Mouse (Mus musculus): ENCODE results near the gene Btrc.

Gene Btrc

DNA sequence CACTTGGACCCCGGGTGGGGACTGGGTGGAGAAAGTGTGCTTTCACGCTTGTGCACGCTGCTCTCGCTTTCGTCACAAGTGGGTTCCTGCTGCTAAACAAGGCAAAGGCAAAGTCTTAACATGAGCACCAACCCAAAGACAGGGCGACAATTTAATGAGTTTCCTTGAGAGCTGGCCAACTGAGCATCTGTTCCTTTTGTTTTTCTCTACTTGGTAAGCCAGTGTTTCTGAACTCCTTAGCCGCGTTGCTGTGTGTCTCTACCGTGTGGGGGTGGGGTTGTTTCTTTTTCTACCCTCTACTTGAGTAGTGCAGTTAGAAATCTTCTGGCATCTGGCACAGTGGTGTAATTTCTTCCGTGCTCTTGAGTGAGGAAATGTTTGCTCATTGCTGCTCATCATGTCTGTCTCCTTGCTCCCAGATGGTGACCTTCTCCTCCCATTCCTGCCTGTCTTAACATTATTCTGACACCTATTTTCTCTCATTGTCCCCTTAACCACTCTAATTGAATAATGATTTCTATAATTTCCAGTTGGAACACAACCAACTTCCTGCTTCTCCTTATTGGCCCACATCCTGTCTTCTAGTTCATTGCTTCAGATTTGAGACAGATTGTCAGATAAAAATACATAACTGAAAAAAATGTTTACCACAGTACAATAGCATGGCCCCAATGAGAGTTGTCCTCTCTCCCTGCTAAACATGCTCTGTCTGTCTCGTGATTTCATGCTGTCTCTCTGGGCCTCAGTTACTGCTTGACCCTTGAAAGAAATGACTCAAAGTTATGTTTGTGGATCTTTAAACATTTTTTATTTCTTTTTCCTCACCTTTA lies 109.4 kb downstream of the Btrc start:
- peak; percentile 71 for ATAC-seq (ENCODE audit: low TSS enrichment)

GRCm38 (mm10) chr19:45474686-45475085 lies 111.2 kb downstream of the Btrc start:
- ATAC-seq (ENCODE audit: low TSS enrichment) = peak; percentile 66

DNA sequence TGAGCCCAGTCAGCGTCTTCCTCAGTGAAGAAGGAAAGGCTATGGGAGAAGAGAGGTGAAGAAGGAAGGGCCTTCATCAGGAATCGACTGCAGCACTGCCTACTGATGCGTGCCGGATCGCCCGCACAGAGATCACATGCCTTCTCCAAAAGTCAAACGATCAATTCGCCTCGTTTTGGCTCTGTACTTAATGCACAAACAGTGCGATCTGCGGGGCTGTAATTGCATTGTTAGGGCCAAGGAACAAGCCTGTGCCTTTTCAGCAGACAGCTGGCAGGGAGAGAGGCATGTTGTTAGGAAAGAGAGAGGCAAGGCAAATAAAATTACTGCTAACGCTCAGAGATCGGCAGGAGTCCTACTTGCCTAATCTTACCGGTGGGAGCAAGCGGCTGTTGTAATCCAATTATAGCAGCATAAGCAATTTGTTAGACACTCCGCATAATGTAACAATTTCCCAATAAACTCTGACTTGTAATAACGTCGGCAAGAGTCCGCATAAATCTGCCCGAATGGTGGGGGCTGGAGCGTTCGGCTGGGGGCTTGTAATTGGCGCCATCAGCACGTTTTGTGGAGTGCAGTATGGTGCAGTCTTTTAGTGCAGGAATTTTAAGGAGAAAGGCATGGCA lies 112.5 kb downstream of the Btrc start:
- peak; percentile 58 for ATAC-seq (ENCODE audit: low TSS enrichment)

DNA sequence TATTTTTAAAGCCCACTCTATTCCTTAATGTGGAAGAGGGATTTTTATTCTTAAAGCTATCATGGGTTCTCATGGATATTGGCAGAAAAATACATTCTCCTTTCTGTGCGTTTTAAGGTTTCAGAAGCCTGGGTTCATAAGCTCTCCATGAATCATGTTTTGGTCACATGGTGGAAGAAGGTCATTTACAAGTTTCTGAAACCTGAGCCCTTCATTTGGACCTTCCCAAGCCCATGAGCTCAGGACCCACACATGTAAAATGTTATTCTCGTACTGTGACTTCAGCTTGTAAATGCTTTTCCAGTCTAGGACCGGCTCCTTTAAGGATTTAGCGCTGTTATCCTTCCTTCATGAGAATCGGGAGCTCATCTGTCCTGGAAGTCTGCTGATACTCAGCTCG lies 116.0 kb downstream of the Btrc start:
- no peak for ATAC-seq (ENCODE audit: low TSS enrichment)

- no peak for ATAC-seq (ENCODE audit: low TSS enrichment)
These were observed 117.0 kb downstream of the Btrc start for GRCm38 (mm10) chr19:45480490-45480889.

GRCm38 (mm10) chr19:45480951-45481350 lies 117.4 kb downstream of the Btrc start:
- no peak for ATAC-seq (ENCODE audit: low TSS enrichment)

- ATAC-seq (ENCODE audit: low TSS enrichment) = no peak
These were observed 119.9 kb downstream of the Btrc start for GRCm38 (mm10) chr19:45483470-45483869.

GRCm38 (mm10) chr19:45486206-45486991 lies 122.9 kb downstream of the Btrc start:
- no peak for ATAC-seq (ENCODE audit: low TSS enrichment)

GRCm38 (mm10) chr19:45486992-45487387 lies 123.5 kb downstream of the Btrc start:
- ATAC-seq (ENCODE audit: low TSS enrichment) = no peak

DNA sequence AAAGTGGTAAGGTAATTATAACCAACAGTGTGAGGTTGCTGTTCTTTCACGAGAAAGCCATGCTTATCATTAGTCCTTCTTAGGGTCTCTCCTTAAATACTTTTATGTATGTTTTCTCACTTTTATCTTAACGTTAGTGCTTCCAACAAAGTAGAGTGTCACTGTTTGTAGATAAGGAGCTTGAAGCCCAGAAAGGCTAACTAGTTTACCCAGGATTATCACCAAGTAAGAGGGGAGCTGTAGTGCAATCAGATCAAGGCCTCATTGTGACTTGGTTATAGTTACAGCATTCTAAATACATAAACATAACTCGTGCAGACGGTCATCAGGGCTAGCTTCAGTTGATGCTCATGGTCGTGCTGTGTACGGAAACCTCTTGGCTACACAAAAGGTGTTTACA lies 126.4 kb downstream of the Btrc start:
- no peak for ATAC-seq (ENCODE audit: low TSS enrichment)

DNA sequence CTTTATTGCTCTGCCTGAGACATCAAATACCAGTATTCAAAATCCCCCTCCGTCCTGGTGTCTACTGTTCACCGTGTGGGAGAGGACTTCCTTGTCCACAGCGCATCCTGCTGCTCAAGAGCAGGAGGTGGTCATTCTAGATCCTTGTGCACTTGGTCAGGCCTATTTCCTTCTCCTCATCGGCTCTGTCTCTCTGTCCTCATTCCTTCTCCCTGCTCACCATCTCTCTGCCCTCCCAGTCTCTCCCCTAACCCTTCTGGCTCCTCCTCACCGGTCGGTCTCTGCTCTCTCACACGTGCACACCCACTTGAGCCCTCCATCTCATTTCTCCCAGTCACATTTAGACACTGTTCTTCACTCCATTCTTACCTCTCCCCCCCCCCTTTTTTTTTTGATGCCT lies 127.7 kb downstream of the Btrc start:
- no peak for ATAC-seq (ENCODE audit: low TSS enrichment)

DNA sequence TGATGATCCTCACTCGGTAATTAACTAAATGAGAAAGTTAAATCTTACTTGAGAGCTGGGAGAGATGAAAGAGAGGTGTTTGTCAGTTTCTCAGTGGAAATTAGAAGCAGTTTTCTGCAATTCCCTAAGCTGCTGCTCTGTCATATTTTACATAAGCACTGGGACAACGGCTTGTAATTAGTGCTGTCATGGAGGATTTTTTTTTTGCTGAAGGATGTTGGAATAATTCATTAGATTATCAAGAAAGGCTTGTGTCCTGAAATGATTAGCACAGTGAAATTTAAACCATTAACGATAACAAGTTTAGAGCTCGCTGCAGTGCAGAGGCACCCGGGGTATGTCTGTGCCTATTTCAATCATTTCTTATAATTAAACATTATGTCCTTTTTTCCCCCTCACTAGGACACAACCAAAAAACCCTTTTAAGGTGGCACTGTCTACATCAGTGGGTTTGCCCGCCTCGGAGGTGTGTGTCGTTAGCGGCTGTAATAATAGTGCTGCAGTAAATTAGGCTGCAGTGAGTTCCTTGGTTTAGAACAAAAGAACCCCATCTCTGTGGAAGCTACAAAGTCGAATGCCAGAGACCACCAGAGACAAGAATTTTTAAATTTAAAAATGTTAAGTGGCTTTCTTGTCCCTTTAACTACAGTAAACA lies 130.7 kb downstream of the Btrc start:
- no peak for ATAC-seq (ENCODE audit: low TSS enrichment)

GRCm38 (mm10) chr19:45505446-45505845 lies 141.9 kb downstream of the Btrc start:
- no peak for ATAC-seq (ENCODE audit: low TSS enrichment)

DNA sequence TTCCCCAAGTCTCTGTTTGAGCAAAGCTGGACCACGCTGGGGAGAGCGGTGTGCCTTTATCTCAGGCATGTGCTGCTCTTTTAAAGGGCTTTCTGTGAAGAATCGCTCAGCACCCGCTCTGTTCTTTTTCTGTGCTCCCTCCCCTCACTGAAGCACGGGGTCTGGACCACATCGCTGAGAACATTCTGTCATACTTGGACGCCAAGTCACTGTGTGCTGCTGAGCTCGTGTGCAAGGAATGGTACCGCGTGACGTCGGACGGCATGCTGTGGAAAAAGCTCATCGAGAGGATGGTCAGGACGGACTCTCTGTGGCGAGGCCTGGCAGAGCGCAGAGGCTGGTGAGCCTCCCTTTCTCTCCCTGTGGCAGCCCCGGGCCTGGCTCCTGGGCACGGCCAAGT lies 144.0 kb downstream of the Btrc start:
- peak; percentile 85; the same call in 1 of the 2 replicates for ATAC-seq (ENCODE audit: low TSS enrichment)

- no peak for ATAC-seq (ENCODE audit: low TSS enrichment)
These were observed 147.1 kb downstream of the Btrc start for GRCm38 (mm10) chr19:45510680-45511079.

- no peak for ATAC-seq (ENCODE audit: low TSS enrichment)
These were observed 147.9 kb downstream of the Btrc start for GRCm38 (mm10) chr19:45511406-45511805.

DNA sequence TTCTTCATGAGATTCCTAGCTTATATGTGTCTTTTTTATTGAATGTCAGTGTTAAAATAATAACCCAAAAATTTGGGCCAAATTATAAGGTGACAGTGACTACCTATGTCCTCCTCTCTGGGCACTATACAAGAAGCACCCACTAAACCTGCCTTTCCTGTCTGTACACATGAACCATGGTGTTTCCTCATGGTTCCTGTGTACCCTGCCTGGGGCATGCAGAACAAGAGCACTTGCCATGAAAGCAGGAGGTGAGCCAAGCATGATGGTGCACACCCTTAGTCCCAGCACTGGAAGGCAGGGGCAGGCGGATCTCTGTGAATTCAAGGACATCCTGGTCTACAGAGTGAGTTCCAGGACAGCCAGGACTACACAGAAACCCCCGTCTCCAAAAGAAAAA lies 151.8 kb downstream of the Btrc start:
- no peak for ATAC-seq (ENCODE audit: low TSS enrichment)

DNA sequence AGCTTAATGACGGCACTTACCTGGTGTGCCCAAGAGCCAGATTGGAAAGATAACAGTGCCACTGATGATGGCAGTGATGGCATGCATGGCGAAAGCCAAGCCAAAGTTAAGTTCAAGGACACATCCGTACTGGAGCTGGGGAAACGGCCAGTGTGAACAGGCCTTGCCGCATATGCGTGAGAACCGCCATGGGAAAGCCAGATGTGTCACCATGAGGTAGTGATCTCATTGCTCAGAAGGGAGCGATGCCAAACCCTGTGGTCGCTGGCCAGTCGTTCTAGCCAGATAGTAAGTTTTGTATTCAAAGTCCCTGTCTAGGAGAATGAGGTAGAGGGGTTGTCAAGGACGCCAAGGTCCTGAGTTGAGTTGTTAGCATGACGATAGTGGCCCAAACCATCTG lies 152.7 kb downstream of the Btrc start:
- no peak for ATAC-seq (ENCODE audit: low TSS enrichment)

- ATAC-seq (ENCODE audit: low TSS enrichment) = no peak
These were observed 163.8 kb downstream of the Btrc start for GRCm38 (mm10) chr19:45527382-45527781.

DNA sequence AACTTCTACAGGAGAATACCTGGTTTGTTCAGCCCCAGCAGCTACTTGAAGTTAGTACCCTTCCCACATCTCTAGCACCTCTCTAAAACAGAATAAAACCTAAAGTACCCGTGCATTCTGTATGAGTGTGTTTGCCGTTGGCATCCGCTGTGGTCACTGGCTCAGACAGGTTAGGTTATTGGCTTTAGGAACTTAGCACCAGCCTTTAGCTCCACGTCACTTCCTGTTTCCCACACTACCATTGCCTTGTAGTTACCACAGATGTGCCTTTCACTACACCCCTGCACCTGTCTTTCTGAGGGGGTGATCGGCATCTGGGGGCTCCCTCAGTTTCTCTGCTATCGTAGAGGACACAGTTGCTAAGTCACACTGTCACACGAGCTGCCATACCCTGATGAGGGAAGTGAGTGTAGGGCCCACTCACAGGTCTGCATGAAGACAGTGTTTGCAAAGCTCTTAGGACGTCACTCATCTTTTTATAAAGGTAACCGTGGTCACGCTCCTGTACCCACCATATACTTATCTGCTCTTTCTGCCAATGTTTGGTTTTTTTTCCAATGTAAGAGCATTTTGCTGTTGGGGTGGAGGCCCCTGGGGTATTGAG lies 164.5 kb downstream of the Btrc start:
- ATAC-seq (ENCODE audit: low TSS enrichment) = no peak

GRCm38 (mm10) chr19:45529294-45529693 lies 165.8 kb downstream of the Btrc start:
- ATAC-seq (ENCODE audit: low TSS enrichment) = peak; percentile 47
